Mouse (Mus musculus): ENCODE data around the gene Cers5.
A peak's percentile ranks its signal among the peaks of the same experiment; 100 is the strongest.
"Not testable (repeated sequence)": the region's sequence is repeated elsewhere in the genome, so short reads cannot be mapped to it uniquely, and the experiment has no call there.

Gene Cers5

DNA sequence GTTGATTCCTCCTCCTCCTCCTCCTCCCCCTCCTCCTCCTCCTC lies at the start of gene Cers5:
TSS of gene Cers5 (minus strand) at position 5 of the 44 bp plus-strand sequence.
- not testable (repeated sequence) for DNase-seq (ENCODE audit: low spot score in 2 of 2)

DNA sequence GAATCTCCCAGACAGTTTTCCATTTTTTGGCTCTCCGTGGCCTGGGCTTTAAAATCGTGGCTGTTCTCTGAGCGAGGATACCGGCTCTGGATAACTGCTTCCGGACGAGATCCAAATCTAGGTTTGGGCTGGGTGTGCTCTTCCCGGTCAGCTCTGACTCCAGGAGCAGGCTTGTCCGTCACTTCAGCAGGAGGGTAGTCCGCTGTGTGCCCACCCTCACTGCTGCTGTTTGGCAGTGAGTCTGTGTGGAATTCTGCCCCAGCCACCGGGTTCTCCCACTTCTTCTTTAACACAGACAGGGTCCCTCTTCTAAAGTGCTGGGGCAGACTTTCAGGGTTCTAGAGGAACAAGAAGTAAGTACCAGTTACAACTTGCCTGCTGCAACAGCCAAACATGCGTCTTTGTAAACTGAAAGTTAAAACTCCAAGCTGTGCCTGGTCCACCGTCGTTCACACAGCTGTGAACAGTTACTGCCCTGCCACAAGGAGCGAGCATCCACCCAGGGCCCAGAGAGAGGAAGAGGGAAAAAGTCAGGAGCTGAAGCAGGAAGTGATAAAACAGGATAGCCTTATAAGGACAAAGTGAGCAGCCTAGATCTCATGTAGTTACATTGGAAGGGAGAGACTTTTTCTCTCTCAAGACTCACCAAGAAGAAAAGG lies 47.1 kb upstream of the Cers5 start:
- DNase-seq (ENCODE audit: low spot score in 2 of 2): no peak

DNA sequence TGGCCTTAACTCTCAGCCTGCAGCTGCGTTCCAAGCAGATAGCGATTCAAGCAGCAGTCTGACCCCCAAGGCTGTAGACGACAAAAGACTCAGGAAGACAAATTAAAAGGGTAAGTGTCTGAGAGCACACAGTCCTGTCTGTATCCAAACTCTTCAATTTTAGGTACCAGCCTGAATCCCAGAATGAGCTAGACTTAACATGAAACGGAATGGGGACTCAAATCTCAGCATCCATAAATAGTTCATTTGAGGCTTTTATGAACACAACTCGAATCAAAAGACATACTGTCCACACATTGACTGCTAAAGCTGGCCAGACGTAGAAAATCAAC lies 46.4 kb upstream of the Cers5 start:
- no peak for DNase-seq (ENCODE audit: low spot score in 2 of 2)

DNA sequence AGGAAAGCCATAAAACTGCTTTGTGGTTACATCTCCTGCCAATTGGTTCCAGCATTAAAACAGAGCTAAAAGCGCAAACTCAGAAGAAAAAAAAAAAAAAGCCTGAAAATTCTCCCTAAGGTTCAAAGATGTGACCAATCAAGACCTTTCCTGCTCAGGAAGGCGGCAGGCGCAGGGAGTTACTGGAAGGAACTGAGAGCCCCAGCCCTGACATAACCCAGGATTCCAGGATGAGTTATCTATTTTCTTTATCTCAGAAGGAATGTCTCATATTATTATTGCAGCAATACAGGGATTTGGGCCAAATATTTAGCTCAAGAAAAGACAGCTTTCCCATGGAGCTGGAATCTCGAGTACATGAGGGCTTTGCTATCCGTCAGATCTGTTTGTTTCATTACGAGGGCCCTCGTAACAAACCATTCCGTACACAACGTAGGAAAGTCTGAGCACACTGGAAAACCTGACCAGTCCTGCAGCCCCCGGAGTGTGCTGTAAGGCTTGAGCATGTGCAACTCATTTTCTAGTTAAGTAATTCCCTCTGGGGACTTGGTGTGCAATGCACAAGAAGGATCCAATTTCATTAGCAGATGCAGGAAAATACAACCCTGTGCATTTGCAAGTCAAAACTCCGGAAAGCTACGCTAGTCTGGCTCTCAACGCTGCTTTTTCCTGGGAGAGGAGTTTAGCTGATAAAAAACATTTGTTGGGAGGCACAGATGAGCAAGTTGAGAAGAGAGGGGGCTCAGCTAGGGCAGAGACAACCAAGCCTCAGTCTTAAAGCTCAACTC lies 45.8 kb upstream of the Cers5 start:
- peak in 1 of 2 experiments; percentile 18 for DNase-seq (ENCODE audit: low spot score in 2 of 2)

DNA sequence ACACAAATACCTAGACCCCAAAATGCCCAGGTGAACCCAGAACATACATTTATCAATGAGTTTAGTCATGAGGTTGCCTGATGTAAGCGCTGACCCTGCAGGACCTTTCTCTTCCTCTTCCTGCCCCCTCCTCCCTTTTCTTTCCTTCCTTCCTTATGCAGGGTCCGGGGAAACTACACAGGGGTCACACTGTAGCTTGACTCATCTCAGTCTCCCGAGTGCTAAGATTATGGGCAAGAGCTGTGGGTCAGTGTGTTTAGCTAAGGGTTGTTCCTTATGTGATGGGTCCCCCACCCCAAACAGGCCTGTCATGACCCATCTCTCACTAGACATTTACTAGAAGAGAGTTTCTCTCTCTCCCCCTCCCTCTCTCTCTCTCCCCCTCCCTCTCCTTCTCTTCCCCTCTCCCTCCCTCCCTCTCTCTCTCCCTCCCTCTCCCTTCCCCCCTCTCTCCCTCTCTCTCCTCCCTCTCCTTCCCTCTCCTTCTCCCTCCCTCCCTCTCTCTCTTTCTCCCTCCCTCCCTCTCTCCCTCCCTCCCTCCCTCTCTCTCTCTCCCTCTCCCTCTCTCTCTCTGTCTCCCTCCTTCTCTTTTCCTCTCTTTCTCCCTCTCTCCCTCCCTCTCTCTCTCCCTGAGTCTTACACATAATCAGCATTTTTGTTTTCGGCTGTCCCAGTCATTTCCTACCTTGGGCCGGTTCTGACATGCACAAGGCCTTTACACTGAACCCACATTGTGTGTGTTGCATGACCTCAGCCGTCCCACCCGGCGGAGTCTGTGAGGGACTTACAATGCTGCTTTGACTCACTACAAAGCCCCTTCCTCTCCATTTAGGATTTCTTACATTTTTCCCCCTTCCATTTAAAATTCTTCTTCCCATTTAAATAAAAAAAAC lies 44.9 kb upstream of the Cers5 start:
- no peak for DNase-seq (ENCODE audit: low spot score in 2 of 2)

DNA sequence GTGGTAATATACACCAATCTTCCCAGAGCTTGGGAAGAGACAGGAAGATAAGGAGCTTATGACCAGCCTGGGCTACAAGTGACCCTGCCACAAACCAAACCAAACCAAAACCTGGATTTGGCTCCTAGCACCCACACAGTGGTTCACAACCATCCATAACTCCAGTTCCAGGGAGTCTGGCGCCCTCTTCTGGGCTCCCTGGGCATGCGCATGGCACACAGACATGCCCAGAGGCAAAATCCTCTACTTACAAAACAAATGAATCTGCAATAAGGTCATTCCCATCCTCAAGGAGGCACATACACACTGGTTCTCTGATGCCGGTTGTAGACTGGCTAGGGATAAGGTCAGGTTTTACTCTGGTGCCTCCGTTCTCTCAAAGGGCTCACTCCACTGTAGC lies 43.3 kb upstream of the Cers5 start:
- DNase-seq (ENCODE audit: low spot score in 2 of 2): no peak

DNA sequence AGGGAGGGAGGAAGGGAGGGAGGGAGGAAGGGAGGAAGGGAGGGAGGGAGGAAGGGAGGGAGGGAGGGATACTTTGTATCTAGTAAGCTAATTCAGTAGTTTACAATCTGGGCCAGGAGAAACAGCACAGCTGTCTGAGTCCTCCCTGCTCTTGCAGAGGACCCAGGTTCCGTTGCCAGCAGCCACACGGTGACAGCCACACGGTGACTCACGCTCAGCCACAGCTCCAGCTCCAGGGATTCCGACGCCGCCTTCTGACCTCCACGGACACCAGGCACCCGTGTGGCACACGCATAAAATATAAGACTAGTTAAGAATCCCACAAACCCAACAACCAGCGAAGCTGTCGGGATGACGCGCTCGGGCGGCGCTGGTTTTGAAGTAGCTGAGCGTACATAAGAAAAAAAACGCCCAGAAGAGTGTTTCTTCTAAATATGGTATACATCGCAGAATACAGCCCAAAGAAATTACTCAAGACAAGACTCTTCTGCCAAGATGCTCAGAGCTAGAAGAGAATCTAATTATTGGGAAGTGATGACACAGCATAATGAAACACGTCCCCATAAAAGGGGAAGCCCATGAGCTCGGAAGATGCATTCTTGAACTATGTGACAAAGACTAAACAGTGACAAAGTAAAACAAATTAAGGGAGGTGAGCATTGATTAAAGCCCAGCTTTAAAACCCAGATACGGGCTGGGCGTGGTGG lies 42.0 kb upstream of the Cers5 start:
- DNase-seq (ENCODE audit: low spot score in 2 of 2): no peak

DNA sequence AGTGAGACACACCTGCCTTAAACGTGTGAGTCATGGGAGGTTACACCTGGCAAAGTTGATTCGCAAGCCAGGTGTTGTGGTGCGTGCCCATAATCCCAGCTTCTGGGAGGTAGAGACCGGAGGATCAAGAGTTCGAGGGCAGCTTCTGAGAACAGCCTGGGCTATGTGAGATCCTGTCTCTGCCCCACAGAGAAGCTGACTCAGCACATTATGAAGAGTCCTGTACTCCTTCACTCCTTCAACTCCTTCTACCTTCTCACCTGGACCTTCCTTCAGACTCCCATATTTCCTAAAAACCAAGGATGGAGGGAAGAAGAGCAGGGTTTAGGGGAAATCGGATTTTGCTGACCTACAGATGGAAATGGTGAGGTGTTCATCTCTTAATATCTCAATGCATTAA lies 41.0 kb upstream of the Cers5 start:
- no peak for DNase-seq (ENCODE audit: low spot score in 2 of 2)

DNA sequence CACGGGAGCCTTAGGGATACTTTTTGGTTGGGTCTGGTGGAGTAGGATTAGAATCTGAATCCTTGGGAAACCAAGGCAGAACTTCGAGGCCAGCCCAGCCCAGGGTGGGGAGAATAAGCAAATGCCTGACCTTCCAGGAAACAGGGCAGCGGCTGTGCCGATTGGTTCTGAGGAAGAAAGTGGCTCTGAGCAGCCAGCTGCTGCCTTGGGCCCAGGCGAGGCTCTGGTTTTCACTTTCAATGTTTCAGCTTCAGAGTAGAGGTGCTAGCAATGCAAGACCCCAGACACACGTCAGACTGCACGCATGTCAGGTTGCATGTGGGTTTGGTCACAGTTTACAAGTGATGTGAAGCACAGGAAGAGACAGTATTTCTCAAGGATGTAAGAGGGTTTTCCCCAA lies 39.4 kb upstream of the Cers5 start:
- DNase-seq (ENCODE audit: low spot score in 2 of 2): no peak

DNA sequence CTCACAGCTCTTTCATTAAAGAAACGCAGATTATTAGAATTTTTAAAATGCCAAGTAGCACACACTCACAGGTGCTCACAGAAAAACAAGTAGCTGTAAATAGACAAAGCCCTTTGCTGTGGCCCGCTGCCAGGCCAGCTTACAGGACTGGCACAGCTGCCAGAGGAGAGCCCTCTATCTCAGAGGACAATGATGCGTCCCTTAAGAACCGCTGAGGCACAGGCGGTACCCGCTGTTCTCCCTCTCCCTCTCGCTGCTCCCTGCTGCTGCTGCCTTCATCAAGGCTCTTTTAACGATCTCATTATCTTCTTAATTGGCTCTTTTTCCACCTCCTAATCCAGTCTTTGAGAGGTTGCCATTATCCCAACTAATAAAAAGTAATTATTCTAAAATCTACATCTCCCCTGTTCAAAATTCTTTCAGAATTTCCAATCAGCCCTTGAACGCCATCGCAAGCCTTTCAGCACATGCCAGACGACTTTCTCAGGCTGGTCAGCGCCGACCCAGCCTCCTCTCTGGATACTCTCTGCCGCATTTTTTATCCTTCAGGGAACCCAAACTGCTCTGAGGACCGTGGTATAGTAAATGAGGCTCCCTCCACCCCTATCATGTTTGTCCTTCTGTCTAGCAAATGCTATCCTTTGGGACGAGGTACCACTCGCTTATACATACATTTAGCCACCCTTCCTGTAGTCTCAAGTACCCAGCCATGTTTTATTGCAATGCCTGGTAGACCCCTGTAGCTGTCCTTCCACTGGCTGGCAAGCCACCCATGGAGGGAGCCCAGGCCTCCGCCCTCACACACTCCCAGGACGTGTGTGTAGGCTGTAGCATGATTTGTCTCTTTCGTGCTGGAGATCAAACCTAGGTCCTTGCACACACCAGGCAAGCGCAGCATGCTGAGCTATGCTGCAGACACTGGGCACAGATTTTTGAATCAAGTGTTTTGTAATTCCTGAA lies 35.4 kb upstream of the Cers5 start:
- DNase-seq (ENCODE audit: low spot score in 2 of 2): no peak

DNA sequence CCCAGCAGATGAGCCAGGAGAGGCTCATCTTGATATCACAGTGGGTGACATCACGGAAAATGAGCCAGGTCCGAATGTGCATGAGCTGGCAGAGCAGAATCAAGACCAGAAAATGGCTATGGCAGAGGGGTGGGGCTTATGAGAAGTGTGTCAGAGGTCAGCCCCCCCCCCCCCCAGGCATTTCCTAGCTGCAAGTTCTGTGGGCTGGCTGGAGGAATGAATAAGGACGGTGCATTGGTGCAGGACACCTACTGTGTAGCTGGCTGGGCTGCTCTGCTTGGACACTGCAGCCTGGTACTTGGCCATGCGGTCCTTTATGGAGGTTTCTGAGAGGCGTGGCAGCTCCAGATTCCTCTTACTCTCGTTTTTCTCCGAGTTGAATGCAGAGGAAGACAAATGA lies 33.5 kb upstream of the Cers5 start:
- DNase-seq (ENCODE audit: low spot score in 2 of 2): no peak

DNA sequence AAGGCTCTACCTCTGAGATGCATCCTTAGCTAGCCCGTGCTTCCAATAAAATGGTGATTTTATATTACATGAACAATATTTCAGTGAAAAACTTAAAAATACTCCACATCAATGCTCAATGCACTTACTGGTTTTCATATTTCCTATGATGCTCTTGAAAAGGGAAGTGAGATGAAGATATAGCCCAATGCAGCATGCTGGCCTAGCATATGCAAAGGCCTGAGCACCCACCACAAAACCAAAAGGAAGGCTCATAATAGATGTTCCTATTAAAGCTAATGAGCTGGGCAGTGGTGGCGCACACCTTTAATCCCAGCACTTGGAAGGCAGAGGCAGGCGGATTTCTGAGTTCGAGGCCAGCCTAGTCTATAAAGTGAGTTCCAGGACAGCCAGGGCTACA lies 33.0 kb upstream of the Cers5 start:
- no peak for DNase-seq (ENCODE audit: low spot score in 2 of 2)

DNA sequence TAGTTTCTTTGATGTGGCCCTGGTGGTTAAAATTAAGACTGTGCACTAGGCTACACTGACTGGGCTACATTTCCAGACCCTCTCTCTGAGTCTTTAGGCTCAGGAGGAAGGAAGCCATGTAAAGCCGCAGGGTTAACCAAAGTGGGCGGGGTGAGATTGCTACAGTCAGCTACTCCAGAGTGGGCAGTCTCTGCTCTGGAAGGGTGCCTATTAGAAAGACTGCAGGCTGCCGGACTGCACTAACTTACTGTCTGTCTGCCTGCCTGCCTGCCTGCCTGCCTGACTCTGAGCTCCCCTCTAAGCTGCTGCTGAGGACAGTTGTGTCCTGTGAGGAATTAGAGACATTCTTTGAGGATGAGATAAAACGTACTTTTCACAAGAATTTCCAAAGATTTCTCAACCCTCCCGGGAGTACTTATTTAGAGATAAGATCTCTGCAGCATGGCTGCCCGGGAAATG lies 30.5 kb upstream of the Cers5 start:
- no peak for DNase-seq (ENCODE audit: low spot score in 2 of 2)

DNA sequence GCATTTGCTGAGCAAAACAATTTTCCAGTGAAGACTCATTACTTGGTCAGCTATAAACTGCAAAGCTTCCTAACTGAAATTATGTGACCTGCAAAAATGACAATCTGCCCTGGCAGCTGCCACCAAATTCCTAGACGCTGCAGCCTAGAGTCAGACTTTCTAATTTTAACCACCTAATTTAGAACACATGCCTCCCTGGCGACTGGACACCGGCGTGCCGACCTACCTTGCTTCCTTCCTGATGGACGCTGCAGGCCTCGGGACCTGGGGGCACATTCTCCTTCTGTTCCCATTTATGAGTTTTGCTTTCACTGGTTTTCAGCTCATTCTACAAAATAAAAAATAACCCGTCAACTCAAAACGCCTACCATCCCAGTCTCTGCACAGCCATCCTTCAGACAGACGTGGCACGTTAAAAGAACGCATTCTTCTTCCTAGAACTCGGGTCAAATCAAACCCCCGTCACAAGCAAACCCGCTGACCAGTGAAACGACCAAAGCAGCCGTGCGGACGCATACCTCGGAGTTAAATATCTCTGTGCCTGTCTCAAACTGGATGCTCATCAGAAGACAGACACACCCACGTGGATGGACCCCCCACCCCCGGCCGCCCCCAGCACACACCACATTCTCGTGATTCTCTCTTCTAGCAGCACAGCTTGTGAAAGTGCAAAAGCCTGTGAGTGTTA lies 29.3 kb upstream of the Cers5 start:
- no peak for DNase-seq (ENCODE audit: low spot score in 2 of 2)

DNA sequence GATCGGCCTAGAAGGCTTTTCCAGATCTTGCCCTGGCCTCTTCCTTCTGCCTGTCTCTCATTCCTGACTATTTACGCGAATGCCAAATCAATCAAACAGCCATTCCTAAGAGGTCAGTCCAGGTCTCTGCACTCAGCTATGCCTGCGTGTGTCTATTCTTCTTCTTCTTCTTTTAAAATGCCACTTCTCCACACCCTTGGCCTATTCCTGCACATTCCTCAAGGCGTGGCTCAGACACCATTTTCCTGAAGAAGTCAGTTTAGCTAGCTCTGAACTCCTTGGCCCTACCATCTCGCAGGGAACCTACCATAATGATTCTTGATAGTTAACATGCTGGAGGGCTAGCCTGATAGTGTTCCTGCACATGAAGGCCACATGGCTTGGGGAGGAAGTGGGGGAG lies 27.0 kb upstream of the Cers5 start:
- DNase-seq (ENCODE audit: low spot score in 2 of 2): no peak

DNA sequence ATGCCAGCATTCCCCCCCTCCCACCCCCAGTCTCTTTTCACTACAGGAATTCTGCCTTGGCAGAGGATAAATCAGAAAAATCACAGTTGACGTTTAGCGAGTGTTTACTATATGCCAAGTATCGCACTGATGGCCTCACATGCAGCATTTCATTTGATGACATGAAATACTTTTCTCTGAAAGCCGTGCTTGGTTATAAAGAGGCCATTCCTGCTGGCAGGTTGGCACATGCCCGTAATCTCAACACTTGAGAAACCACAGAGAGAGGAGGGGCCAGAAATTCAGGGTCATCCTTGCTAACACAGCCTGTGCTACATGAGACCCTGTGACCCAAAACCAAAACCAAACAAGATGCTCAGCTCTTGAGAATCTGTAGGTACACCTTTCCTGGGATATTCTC lies 25.2 kb upstream of the Cers5 start:
- DNase-seq (ENCODE audit: low spot score in 2 of 2): no peak

DNA sequence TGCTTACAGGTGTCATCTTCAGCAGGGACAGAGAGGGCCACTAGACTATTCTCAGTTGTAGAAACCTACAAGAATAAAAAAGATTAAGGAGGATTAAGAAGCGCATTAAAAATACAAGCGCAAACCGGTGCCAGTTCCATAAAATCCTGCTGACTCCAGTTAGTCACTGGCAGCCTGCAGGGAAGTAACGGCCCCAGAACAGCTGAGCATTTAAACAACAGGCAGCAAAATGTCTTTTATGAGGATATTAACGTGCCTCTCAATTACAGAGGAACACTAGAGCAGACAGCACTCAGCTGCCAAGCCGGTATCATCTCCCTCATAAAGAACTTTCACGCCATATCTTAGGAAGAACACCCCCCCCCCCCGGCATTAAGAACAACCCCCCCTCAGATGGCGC lies 24.1 kb upstream of the Cers5 start:
- no peak for DNase-seq (ENCODE audit: low spot score in 2 of 2)

DNA sequence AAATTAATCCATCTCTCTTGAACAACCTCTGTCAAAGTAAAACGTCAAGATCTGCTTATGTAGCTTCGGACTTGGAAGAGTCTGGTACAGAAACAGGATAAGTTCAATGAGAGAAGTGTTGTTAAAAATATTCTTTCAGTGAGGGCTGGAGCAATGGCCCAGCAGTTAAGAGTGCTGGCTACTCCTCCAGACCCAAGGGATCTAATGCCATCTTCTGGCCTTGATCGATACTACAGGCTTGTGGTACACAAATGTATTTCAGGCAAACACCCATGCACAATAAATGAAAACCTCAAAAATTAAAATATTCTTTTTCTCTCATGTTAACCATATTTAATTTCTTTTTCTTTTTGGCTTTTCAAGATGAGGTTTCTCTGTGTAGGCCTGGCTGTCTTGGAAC lies 23.4 kb upstream of the Cers5 start:
- DNase-seq (ENCODE audit: low spot score in 2 of 2): peak in 1 of 2 experiments; percentile 26

DNA sequence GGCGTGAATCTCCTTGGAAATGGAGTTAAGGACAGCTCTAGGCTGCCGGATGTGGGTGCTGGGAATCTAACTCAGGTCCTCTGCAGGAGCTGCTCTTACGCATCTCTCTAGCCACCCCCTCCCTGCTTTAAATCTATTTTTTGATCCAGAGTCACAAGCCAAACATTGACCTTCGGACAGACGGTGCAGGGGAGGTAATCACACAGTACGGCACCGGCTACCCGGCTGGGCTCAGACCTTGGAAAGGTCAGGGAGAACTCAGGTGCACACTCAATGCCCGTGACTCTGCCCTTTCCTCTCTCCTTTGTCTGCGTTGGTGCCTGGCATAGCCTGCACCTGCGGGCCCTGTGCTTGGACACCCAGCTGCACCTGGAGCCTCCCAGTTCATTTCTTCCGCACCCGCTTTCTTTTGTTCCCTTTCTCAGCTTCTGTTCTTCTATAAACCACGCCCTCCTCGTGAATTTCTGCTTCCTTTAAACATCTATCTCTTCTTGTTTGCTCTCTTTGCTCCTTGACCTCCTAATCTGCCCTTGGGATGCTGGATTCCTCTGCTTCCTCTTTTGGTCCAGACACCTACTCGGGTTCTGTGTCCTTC lies 19.6 kb upstream of the Cers5 start:
- DNase-seq (ENCODE audit: low spot score in 2 of 2): no peak

DNA sequence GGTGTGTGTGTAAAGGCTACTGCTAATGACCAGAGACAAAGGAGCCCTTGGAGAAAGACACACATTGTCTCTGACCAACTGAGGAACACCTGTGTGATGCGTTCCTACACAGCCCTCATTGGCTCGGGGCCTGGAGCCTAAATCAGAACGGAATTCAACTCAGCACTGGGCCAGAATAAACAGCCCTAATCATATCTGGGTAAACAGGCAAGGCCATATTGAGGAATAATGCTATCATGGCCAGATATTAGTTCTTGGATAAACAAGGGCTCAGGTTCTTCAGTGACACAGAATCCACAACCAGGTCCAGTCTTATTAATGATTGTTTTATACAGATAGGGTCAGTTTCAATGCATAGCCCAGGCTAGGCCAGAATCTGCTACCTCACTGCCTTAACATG lies 18.3 kb upstream of the Cers5 start:
- no peak for DNase-seq (ENCODE audit: low spot score in 2 of 2)

DNA sequence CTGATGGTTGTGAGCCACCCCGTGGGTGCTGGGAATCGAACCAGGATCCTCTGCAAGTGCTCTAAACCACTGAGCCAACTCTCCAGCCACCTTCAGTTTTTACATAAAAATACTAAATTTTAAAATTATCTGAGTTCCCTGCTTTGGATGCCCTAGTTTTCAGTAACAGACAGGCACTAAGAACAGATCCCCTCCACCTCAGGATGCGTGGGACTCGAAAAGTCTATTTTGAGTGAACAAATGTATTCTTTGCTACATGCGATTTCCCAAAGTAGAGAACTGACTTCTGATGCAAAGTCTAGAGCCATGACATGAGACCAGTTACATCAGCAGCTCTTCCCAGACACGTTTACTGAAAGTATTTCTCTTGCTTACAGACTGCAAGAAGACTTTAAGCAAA lies 17.8 kb upstream of the Cers5 start:
- DNase-seq (ENCODE audit: low spot score in 2 of 2): peak in 1 of 2 experiments; percentile 75

All from frontal cortex, postnatal 36 days (tissue).